Mouse (Mus musculus): Measurements from ENCODE around the gene Gm4847. TPM values are rescaled to one million over a fixed set of nuclear protein-coding genes. Genes with fewer than 3 reads are reported as not detected.

The Gm4847 gene
- polyA plus RNA-seq (2012; fragmentation: generic; extraction: Trizol): not detected
- long read RNA-seq, experiment 1: 0 reads
- long read RNA-seq, experiment 2: 0 reads

DNA sequence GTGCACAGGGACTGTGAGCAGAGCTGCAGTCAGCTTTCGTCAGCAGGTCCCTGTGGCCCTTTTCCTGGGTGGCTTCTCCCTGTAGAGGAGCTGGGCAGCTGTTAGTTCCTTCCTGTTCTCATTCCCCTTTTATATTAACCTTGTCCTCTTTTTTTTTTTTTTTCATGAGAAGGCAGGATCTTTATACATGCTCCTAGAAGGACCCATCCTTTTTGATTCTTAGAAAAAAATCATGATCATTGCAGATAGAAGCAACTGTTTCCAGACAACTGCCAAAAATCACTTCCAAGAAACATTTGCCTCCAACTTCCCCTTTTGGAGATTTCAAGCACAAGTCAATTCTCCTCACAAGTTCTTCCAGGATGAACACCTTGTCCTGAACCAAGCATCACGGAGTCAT, at the start of gene Gm4847:
Gene Gm4847, minus strand, starts transcription at position 101 of the 400 bp plus-strand sequence.
- TF ChIP-seq MYOG (IDR thresholded peaks at IDR 0.05; ENCODE audit: control insufficient read depth, extremely low read depth, insufficient read length): no peak
- no peak for TF ChIP-seq CEBPB (IDR thresholded peaks at IDR 0.05; ENCODE audit: low read depth)
- TF ChIP-seq MAX (IDR thresholded peaks at IDR 0.05): no peak
- no peak for TF ChIP-seq MYOD1 (IDR thresholded peaks at IDR 0.05; ENCODE audit: control insufficient read depth, insufficient read length, low read depth)
- no peak for TF ChIP-seq CTCF (IDR thresholded peaks at IDR 0.05; ENCODE audit: control insufficient read depth, insufficient read depth, insufficient read length)
- TF ChIP-seq FOSL1 (IDR thresholded peaks at IDR 0.05; ENCODE audit: insufficient read depth, low read length, poor library complexity, severe bottlenecking): no peak
- TF ChIP-seq USF1 (IDR thresholded peaks at IDR 0.05; ENCODE audit: low read depth): no peak
- no peaks in the 10 kb centered on the region for H3K27me3 ChIP-seq (ENCODE audit: control insufficient read depth, insufficient read depth, insufficient read length)
- no peak within 1 kb of the TSS for H3K4me3 ChIP-seq (ENCODE audit: insufficient read depth, poor library complexity, severe bottlenecking)
- no peak within 1 kb of the TSS for H3ac ChIP-seq (ENCODE audit: control insufficient read depth, insufficient read length, low read depth)
- no peaks in the 10 kb centered on the region for H3K36me3 ChIP-seq (ENCODE audit: control insufficient read depth, insufficient read depth)
- no peaks in the 10 kb centered on the region for H3K79me3 ChIP-seq (ENCODE audit: low read depth)
- H3K79me2 ChIP-seq (ENCODE audit: control insufficient read depth, insufficient read depth): no peaks in the 10 kb centered on the region

DNA sequence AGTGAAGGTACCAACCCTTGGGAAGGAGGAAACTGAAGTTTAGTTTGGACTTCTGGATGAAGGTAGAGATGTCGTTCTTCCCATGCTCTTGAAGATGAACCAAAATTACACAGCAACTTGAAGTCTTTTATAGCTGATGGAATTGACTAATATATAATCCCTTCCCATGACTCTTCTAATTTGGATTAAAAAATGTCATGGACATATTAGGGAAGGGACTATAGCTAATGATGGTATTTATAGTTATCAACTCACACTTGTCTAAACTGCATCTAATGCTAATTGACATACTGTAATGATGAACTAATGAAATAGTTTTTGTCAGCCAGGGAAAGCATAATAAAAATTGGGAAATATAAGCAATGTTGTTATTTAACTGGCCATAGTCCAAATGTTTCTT, 34.3 kb upstream of the Gm4847 start, which contains the start of gene Fmo9:
Gene Fmo9, minus strand, starts transcription at position 101 of the 400 bp plus-strand sequence.
- Histone ChIP-seq H3K4me3 (ENCODE audit: insufficient read depth, poor library complexity, severe bottlenecking) (no peak within 1 kb of the TSS), H3K79me2 (ENCODE audit: control insufficient read depth, insufficient read depth) (no peaks in the 10 kb centered on the region), H3ac (ENCODE audit: control insufficient read depth, insufficient read length, low read depth) (no peak within 1 kb of the TSS), H3K27me3 (ENCODE audit: control insufficient read depth, insufficient read depth, insufficient read length) (peaks cover 4% of the 10 kb centered on the region), H3K79me3 (ENCODE audit: low read depth) (no peaks in the 10 kb centered on the region), H3K36me3 (ENCODE audit: control insufficient read depth, insufficient read depth) (no peaks in the 10 kb centered on the region)
- no peak for TF ChIP-seq MYOD1 (IDR thresholded peaks at IDR 0.05; ENCODE audit: control insufficient read depth, insufficient read length, low read depth)
- TF ChIP-seq USF1 (IDR thresholded peaks at IDR 0.05; ENCODE audit: low read depth): no peak
- TF ChIP-seq MYOG (IDR thresholded peaks at IDR 0.05; ENCODE audit: control insufficient read depth, extremely low read depth, insufficient read length): no peak
- no peak for TF ChIP-seq CEBPB (IDR thresholded peaks at IDR 0.05; ENCODE audit: low read depth)
- no peak for TF ChIP-seq MAX (IDR thresholded peaks at IDR 0.05)
- no peak for TF ChIP-seq CTCF (IDR thresholded peaks at IDR 0.05; ENCODE audit: control insufficient read depth, insufficient read depth, insufficient read length)
- TF ChIP-seq FOSL1 (IDR thresholded peaks at IDR 0.05; ENCODE audit: insufficient read depth, low read length, poor library complexity, severe bottlenecking): no peak

DNA sequence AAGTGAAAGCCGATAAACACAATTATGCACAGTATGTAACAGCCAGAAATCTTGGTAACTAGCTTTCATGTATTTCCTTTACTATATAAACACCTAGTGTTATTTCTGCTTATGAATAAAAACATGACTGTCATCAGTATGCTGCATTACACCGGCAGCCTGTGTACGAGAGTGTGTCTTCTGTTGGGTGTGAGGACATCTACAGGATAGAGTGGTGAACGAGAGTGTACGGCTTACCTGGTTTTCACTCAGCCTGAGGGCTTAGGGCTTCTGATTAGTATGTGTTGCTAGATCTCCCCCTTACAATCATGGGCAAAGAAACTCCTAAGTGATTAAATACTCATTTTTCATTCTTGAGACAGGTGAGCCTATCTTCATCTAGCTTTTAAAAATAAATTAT, 21.8 kb upstream of the Gm4847 start:
- Histone ChIP-seq H3K36me3 (ENCODE audit: control insufficient read depth, insufficient read depth) (no peaks in the 10 kb centered on the region), H3K79me3 (ENCODE audit: low read depth) (no peaks in the 10 kb centered on the region), H3K27me3 (ENCODE audit: control insufficient read depth, insufficient read depth, insufficient read length) (peaks cover 5% of the 10 kb centered on the region), H3K4me3 (ENCODE audit: insufficient read depth, poor library complexity, severe bottlenecking) (no peak overlapping the region), H3K79me2 (ENCODE audit: control insufficient read depth, insufficient read depth) (no peaks in the 10 kb centered on the region), H3ac (ENCODE audit: control insufficient read depth, insufficient read length, low read depth) (no peak overlapping the region)
- TF ChIP-seq USF1 (IDR thresholded peaks at IDR 0.05; ENCODE audit: low read depth) (no peak), MYOD1 (IDR thresholded peaks at IDR 0.05; ENCODE audit: control insufficient read depth, insufficient read length, low read depth) (no peak), FOSL1 (IDR thresholded peaks at IDR 0.05; ENCODE audit: insufficient read depth, low read length, poor library complexity, severe bottlenecking) (no peak), CEBPB (IDR thresholded peaks at IDR 0.05; ENCODE audit: low read depth) (no peak), MAX (IDR thresholded peaks at IDR 0.05) (no peak), MYOG (IDR thresholded peaks at IDR 0.05; ENCODE audit: control insufficient read depth, extremely low read depth, insufficient read length) (no peak), CTCF (IDR thresholded peaks at IDR 0.05; ENCODE audit: control insufficient read depth, insufficient read depth, insufficient read length) (no peak)

DNA sequence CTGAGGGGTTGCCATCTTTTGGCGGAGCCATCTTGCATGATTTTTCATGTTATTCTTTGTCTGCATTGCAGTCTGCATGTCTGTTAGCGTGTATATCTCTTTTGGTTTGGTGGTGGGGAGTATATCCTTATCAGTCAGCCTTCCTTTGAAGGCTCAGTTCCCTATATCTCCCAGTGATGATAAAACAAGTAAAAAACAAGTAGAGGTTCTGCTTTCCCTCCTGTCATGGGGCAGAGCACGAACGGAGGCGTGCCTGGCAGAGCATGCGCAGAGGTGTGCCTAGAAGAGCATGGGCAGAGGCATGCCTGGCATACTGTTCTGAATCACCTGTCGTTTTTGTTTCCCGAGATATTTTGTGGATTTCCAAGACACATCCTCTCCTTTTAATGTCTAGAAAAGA, 13.3 kb upstream of the Gm4847 start:
- TF ChIP-seq CTCF (IDR thresholded peaks at IDR 0.05; ENCODE audit: control insufficient read depth, insufficient read depth, insufficient read length) (no peak), CEBPB (IDR thresholded peaks at IDR 0.05; ENCODE audit: low read depth) (no peak), MYOD1 (IDR thresholded peaks at IDR 0.05; ENCODE audit: control insufficient read depth, insufficient read length, low read depth) (no peak)
- Histone ChIP-seq H3K79me2 (ENCODE audit: control insufficient read depth, insufficient read depth) (no peaks in the 10 kb centered on the region), H3ac (ENCODE audit: control insufficient read depth, insufficient read length, low read depth) (no peak overlapping the region), H3K4me3 (ENCODE audit: insufficient read depth, poor library complexity, severe bottlenecking) (no peak overlapping the region), H3K36me3 (ENCODE audit: control insufficient read depth, insufficient read depth) (no peaks in the 10 kb centered on the region), H3K27me3 (ENCODE audit: control insufficient read depth, insufficient read depth, insufficient read length) (peaks cover 6% of the 10 kb centered on the region), H3K79me3 (ENCODE audit: low read depth) (no peaks in the 10 kb centered on the region)

Small RNAs within 50 kb of the gene (microRNA-seq; reads per million reads assigned to microRNA genes)
- not detected for gene Gm22992 (ENCODE audit: borderline microRNAs expressed)

Other genes with a start within 250 kb of the Gm4847 start
- gene Pogk, start 237.8 kb downstream of the Gm4847 start, polyA plus RNA-seq (2012; fragmentation: generic; extraction: Trizol): 7.6 TPM
- gene Gm4846, start 150.1 kb downstream of the Gm4847 start, polyA plus RNA-seq (2012; fragmentation: generic; extraction: Trizol): not detected
- not detected for gene Fmo9, start 34.2 kb upstream of the Gm4847 start, polyA plus RNA-seq (2012; fragmentation: generic; extraction: Trizol)